In genomic region chr16:94671313-94671712, GRCm38 (mm10) we compare ENCODE assay signal across 20 mouse cellular contexts.
DNase-seq lines count a peak whose midpoint lies in the region; ATAC-seq lines count a peak whose summit lies in the region.
"Had no signal": no experiment of that assay in that cellular context is flagged by ENCODE, and none has a peak within 500 bp of the region (broad histone marks: within the 10 kb centered on the region; RNA-seq: fewer than 3 reads in every experiment).

No protein-coding gene starts in this region.

- H3K27me3 ChIP-seq in neural tube, embryonic 15.5 days (replicated peaks) = no peaks in the 10 kb centered on the region
- H3K27me3 ChIP-seq: embryonic facial prominence, embryonic 12.5 days; forebrain, embryonic 12.5 days had no signal

- WGBS in neural tube, embryonic 15.5 days = 91% methylated on average over 9 of the region's 9 CpGs

- no peak for DNase-seq in neural tube, embryonic 10.5 days (ENCODE audit: extremely low spot score, low spot score)
- peak; percentile 55 for DNase-seq in fat pad, adult 2 months (ENCODE audit: extremely low read depth, low read depth, low spot score)
- no peak for DNase-seq in yolk sac, embryonic 10.5 days (ENCODE audit: low spot score)
- no peak for DNase-seq in embryo, embryonic 10 days (ENCODE audit: low spot score)
- DNase-seq: adrenal gland, adult 8-10 months; adrenal gland, postnatal 14 days; adrenal gland, postnatal 36 days; cerebellum, adult 11-12 months; cerebellum, adult 2 months; cerebellum, adult 9-10 months; cerebellum, postnatal 10 days; cerebellum, postnatal 25 days had no signal

- H3K4me1 ChIP-seq in neural tube, embryonic 15.5 days = no peaks in the 10 kb centered on the region
- H3K4me1 ChIP-seq: embryonic facial prominence, embryonic 10.5 days; embryonic facial prominence, embryonic 12.5 days; forebrain, embryonic 10.5 days; forebrain, embryonic 12.5 days had no signal

- H3K9me3 ChIP-seq in neural tube, embryonic 15.5 days (replicated peaks) = no peaks in the 10 kb centered on the region
- H3K9me3 ChIP-seq: embryonic facial prominence, embryonic 10.5 days; embryonic facial prominence, embryonic 12.5 days; forebrain, embryonic 10.5 days; forebrain, embryonic 12.5 days had no signal

- H3K4me3 ChIP-seq in neural tube, embryonic 15.5 days (replicated peaks) = no peak overlapping the region
- H3K4me3 ChIP-seq: embryonic facial prominence, embryonic 10.5 days; embryonic facial prominence, embryonic 12.5 days; forebrain, embryonic 10.5 days; forebrain, embryonic 12.5 days had no signal

- no peak overlapping the region for H3K4me2 ChIP-seq in neural tube, embryonic 15.5 days
- H3K4me2 ChIP-seq: embryonic facial prominence, embryonic 12.5 days; forebrain, embryonic 12.5 days had no signal

- ATAC-seq in neural tube, embryonic 15.5 days (ENCODE audit: low FRiP score) = no peak
- peak; percentile 50 for ATAC-seq in granulocyte monocyte progenitor cell, adult 5-6 weeks (replicated peaks; ENCODE audit: poor library complexity, severe bottlenecking)
- ATAC-seq: forebrain, embryonic 14.5 days; forebrain, embryonic 16.5 days had no signal

- no peak overlapping the region for H3K27ac ChIP-seq in neural tube, embryonic 15.5 days (replicated peaks)
- H3K27ac ChIP-seq: embryonic facial prominence, embryonic 10.5 days; embryonic facial prominence, embryonic 12.5 days; forebrain, embryonic 10.5 days; forebrain, embryonic 12.5 days had no signal

- H3K36me3 ChIP-seq in neural tube, embryonic 15.5 days = peaks cover 44% of the 10 kb centered on the region

- 0 out of 2 replicates have a peak overlapping the region, but pooled peaks have one; percentile 18 for H3K9ac ChIP-seq in neural tube, embryonic 15.5 days (replicated peaks)
- H3K9ac ChIP-seq: embryonic facial prominence, embryonic 12.5 days; forebrain, embryonic 12.5 days had no signal
